Mouse (Mus musculus) neural tube, embryonic 15.5 days (tissue): ENCODE measurements around the gene 9630041A04Rik. TPM values are rescaled to one million over a fixed set of nuclear protein-coding genes. Genes with fewer than 3 reads are reported as not detected.
A peak's percentile ranks its signal among the peaks of the same experiment; 100 is the strongest.

Source experiments
- ATAC-seq: fragments of 200-750 bp; cut with Nextera tagmentation; 2 replicates; pipeline ENCODE4 v1.8.0; 2017; ENCODE audit warnings: mild to moderate bottlenecking, moderate TSS enrichment, moderate library complexity; ENCODE audit not compliant: low FRiP score
- H3K27ac ChIP-seq: fragments of 300-500 bp; sonication (generic); replicated peaks from 2 replicates; pipeline ENCODE4 v1.5.1; 2015; ENCODE audit warnings: mild to moderate bottlenecking, inconsistent platforms
- H3K27me3 ChIP-seq: fragments of 300-500 bp; sonication (generic); replicated peaks from 2 replicates; pipeline ENCODE4 v1.6.1; 2015; ENCODE audit warnings: inconsistent platforms
- H3K36me3 ChIP-seq: fragments of 300-500 bp; sonication (generic); 2 replicates; pipeline ENCODE4 v1.6.1; 2015; ENCODE audit warnings: inconsistent platforms
- H3K4me1 ChIP-seq: fragments of 300-500 bp; sonication (generic); 2 replicates; pipeline ENCODE4 v1.6.1; 2015; ENCODE audit warnings: inconsistent platforms
- H3K4me2 ChIP-seq: fragments of 300-500 bp; sonication (generic); 2 replicates; pipeline ENCODE4 v1.6.1; 2015; ENCODE audit warnings: inconsistent platforms, mild to moderate bottlenecking, moderate library complexity
- H3K4me3 ChIP-seq: fragments of 300-500 bp; sonication (generic); replicated peaks from 2 replicates; pipeline ENCODE4 v1.5.1; 2015; ENCODE audit warnings: mild to moderate bottlenecking, inconsistent platforms
- H3K9ac ChIP-seq: fragments of 300-500 bp; sonication (generic); replicated peaks from 2 replicates; pipeline ENCODE4 v1.6.1; 2015; ENCODE audit warnings: mild to moderate bottlenecking, inconsistent platforms
- H3K9me3 ChIP-seq: fragments of 300-500 bp; sonication (generic); replicated peaks from 2 replicates; pipeline ENCODE4 v1.6.1; 2016; ENCODE audit warnings: inconsistent platforms
- WGBS: fragments of 180-500 bp; shearing (Covaris S2); methylation state at CpG from one replicate; pipeline ENCODE4 v1.1.7; 2015; ENCODE audit warnings: mixed read lengths; 5-methylcytosine and 5-hydroxymethylcytosine counted together
- polyA plus RNA-seq: library from polyadenylated mRNA; unstranded; fragments of >200 nt; fragmentation: Nextera tagmentation; extraction: Ambion mirVana; gene quantifications from 2 replicates; pipeline ENCODE4 v1.2.1, GENCODE M21; 2015

The 9630041A04Rik gene
- polyA plus RNA-seq, 1 experiment from 2014 or later: 0.60 TPM

DNA sequence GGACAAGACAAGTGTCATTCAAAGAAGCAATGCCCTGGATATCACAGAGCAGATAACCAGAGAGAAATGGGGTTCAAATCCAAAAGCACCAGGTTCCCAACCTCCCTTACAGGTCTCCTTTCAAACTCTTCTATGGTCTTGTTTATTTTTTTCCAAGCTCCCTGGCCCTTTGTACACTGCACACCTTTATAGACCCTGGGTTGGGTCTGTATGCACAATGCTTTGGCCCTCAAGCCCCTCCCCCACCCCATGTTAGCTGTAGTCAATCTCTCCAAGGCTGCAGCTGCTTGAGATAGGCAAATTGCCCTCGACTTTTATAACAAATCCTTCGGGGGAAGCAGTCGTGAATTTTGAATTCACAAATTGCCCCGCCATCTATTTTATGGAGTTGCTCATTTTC lies 63.2 kb downstream of the 9630041A04Rik start:
- no peak overlapping the region for H3K27ac ChIP-seq
- H3K9ac ChIP-seq: no peak overlapping the region
- WGBS: 36% methylated on average over 4 of the region's 4 CpGs
- no peak overlapping the region for H3K4me3 ChIP-seq
- no peaks in the 10 kb centered on the region for H3K27me3 ChIP-seq
- no peaks in the 10 kb centered on the region for H3K9me3 ChIP-seq
- H3K4me1 ChIP-seq: no peaks in the 10 kb centered on the region
- no peak for ATAC-seq
- no peaks in the 10 kb centered on the region for H3K36me3 ChIP-seq
- no peak overlapping the region for H3K4me2 ChIP-seq

- Histone ChIP-seq H3K4me1 (peaks cover 7% of the 10 kb centered on the region; the same call in 1 of the 2 replicates), H3K27ac (no peak overlapping the region), H3K27me3 (no peaks in the 10 kb centered on the region), H3K4me2 (no peak overlapping the region), H3K9me3 (no peaks in the 10 kb centered on the region), H3K4me3 (no peak overlapping the region), H3K9ac (no peak overlapping the region), H3K36me3 (no peaks in the 10 kb centered on the region)
- no peak for ATAC-seq
- 49% methylated on average over 8 of the region's 8 CpGs for WGBS
Measured at GRCm38 (mm10) chr9:101933946-101934573, 72.4 kb downstream of the 9630041A04Rik start.

DNA sequence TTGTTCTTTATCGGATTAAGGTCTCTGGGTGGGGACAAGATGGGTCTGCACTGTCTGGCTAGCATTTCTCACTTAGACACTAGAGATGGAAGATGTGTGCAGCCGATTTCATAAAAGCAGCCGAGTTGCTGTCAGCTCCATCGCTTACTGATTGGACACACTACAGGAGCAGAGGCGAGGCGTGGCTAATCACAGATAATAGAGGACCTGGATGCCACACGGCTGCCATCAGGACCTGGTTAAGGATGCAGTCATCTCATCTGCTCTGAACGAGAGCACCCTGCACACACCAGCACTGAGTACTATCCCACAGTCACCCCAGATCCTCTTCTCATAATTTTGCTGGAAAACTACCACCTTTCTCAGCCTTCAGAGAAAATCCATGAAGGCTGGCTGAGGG lies 73.2 kb downstream of the 9630041A04Rik start:
- no peak for ATAC-seq
- Histone ChIP-seq H3K4me2 (no peak overlapping the region), H3K27ac (no peak overlapping the region), H3K4me1 (peaks cover 9% of the 10 kb centered on the region; the same call in 1 of the 2 replicates), H3K27me3 (no peaks in the 10 kb centered on the region), H3K36me3 (0 out of 2 replicates have a peak, but pooled peaks cover 2% of the 10 kb centered on the region), H3K9me3 (no peaks in the 10 kb centered on the region), H3K9ac (no peak overlapping the region), H3K4me3 (no peak overlapping the region)
- 37% methylated on average over 8 of the region's 8 CpGs for WGBS

DNA sequence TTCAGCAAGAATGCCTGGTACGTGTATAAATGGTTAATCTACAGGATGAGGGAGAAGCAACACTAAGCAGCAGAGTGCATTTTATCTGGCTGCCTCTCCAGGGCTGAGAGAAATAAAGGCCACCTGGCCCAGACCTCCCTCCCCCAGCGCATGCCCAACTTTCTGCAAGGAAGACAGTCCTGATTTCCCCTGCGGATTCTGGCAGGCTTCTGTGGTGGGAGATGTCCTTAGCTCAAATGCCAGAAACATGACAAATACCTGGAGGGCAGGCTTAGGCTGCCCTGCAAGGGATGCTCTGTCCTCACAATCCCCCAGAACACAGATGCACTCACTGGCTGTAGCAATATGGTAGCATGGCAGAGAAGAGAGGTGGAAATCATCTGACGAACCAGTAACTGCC lies 76.4 kb downstream of the 9630041A04Rik start:
- ATAC-seq: no peak
- Histone ChIP-seq H3K27me3 (no peaks in the 10 kb centered on the region), H3K4me1 (peaks cover 19% of the 10 kb centered on the region)

DNA sequence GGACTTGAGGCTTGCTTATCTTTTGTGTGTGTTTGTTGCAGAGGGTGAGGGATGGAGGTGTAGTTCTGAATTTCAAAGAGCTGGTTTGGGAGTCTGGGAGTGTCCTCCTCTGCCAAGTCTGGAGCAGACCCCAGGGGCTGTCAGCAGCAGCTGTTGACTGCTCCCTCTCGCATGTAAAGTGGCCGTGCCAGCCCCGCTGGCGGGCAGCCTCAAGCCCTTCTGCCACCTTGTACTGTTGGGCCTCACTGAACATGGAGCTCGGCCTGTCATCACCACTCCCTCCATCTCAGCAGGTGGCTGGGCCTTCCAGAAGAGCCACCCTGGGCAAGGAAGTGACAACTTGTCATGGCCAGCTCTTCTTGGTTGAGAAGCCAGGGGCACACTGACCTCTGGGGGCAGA lies 77.4 kb downstream of the 9630041A04Rik start:
- H3K4me2 ChIP-seq: no peak overlapping the region
- peaks cover 26% of the 10 kb centered on the region for H3K4me1 ChIP-seq
- H3K27ac ChIP-seq: no peak overlapping the region
- H3K27me3 ChIP-seq: no peaks in the 10 kb centered on the region
- H3K36me3 ChIP-seq: 0 out of 2 replicates have a peak, but pooled peaks cover 2% of the 10 kb centered on the region
- 0 out of 2 replicates have a peak, but pooled peaks have one; percentile 41 for ATAC-seq
- 40% methylated on average over 5 of the region's 5 CpGs for WGBS
- no peaks in the 10 kb centered on the region for H3K9me3 ChIP-seq
- no peak overlapping the region for H3K9ac ChIP-seq
- H3K4me3 ChIP-seq: no peak overlapping the region

More for the DNA sequence above, 76.4 kb downstream of the 9630041A04Rik start:
- Histone ChIP-seq H3K36me3 (0 out of 2 replicates have a peak, but pooled peaks cover 2% of the 10 kb centered on the region), H3K27ac (no peak overlapping the region), H3K9me3 (no peaks in the 10 kb centered on the region), H3K4me3 (no peak overlapping the region), H3K4me2 (no peak overlapping the region), H3K9ac (no peak overlapping the region)
- WGBS: 79% methylated on average over 4 of the region's 4 CpGs

GRCm38 (mm10) chr9:101940182-101940581 lies 78.5 kb downstream of the 9630041A04Rik start:
- Histone ChIP-seq H3K4me1 (peaks cover 25% of the 10 kb centered on the region), H3K27ac (no peak overlapping the region), H3K9me3 (no peaks in the 10 kb centered on the region), H3K4me3 (no peak overlapping the region), H3K9ac (no peak overlapping the region), H3K27me3 (no peaks in the 10 kb centered on the region), H3K36me3 (0 out of 2 replicates have a peak, but pooled peaks cover 2% of the 10 kb centered on the region), H3K4me2 (no peak overlapping the region)
- WGBS: 81% methylated on average over 3 of the region's 3 CpGs
- ATAC-seq: no peak

GRCm38 (mm10) chr9:101942058-101942669 lies 80.5 kb downstream of the 9630041A04Rik start:
- H3K27ac ChIP-seq: no peak overlapping the region

GRCm38 (mm10) chr9:101945326-101945725 lies 83.7 kb downstream of the 9630041A04Rik start:
- Histone ChIP-seq H3K4me1 (peaks cover 30% of the 10 kb centered on the region), H3K27ac (no peak overlapping the region), H3K27me3 (no peaks in the 10 kb centered on the region), H3K9me3 (no peaks in the 10 kb centered on the region), H3K9ac (no peak overlapping the region), H3K36me3 (no peaks in the 10 kb centered on the region), H3K4me3 (no peak overlapping the region), H3K4me2 (no peak overlapping the region)
- ATAC-seq: no peak
- WGBS: 20% methylated on average over 7 of the region's 7 CpGs

More at GRCm38 (mm10) chr9:101942058-101942669, 80.5 kb downstream of the 9630041A04Rik start:
- Histone ChIP-seq H3K36me3 (0 out of 2 replicates have a peak, but pooled peaks cover 2% of the 10 kb centered on the region), H3K4me2 (no peak overlapping the region), H3K27me3 (no peaks in the 10 kb centered on the region), H3K9me3 (no peaks in the 10 kb centered on the region), H3K4me3 (no peak overlapping the region), H3K9ac (no peak overlapping the region), H3K4me1 (peaks cover 29% of the 10 kb centered on the region)
- no peak for ATAC-seq
- 84% methylated on average over 9 of the region's 9 CpGs for WGBS

DNA sequence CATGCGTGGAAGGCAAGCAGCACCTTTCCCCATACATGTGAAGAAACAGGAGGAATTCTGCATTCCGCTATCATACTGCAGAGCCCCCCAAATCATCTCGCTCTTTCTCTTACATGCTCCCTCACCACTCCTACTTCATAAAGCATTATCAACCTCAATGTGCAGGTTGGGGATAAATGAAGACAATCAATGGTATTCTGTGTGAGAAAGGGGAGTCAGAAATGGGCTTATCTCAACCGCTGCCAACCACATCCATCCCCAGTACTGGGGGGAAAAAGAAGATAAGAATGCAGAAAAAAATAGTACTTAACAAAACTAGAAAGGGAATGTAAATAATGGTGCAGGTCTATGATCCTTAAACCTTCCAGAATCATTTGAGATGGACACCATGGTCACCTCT lies 84.2 kb downstream of the 9630041A04Rik start:
- H3K9ac ChIP-seq: no peak overlapping the region
- no peaks in the 10 kb centered on the region for H3K27me3 ChIP-seq
- peaks cover 30% of the 10 kb centered on the region for H3K4me1 ChIP-seq
- H3K9me3 ChIP-seq: no peaks in the 10 kb centered on the region
- ATAC-seq: no peak
- 88% methylated on average over 4 of the region's 4 CpGs for WGBS
- no peak overlapping the region for H3K4me2 ChIP-seq
- H3K36me3 ChIP-seq: no peaks in the 10 kb centered on the region
- no peak overlapping the region for H3K27ac ChIP-seq
- no peak overlapping the region for H3K4me3 ChIP-seq

DNA sequence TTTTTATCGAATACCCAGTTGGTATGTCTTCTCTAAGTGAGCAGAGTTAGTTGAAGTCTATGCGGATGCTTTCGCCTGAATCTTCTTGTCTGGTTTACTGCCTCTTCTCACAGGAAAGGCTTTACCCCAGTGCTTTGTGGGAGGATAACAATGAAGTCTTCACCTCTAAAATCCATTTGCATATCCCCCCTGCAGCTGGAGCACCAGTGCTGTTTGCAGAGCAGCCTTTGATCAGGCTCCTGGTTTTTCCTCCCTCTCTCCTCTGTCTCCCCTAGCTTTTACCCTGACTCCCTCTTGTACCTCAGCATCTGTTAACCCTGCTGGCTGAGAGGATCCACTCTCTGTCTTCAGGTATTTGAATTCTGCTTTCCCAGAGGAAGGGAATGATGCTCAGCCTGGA lies 88.5 kb downstream of the 9630041A04Rik start:
- Histone ChIP-seq H3K4me3 (no peak overlapping the region), H3K27me3 (no peaks in the 10 kb centered on the region), H3K27ac (no peak overlapping the region), H3K36me3 (no peaks in the 10 kb centered on the region), H3K9ac (no peak overlapping the region), H3K4me1 (peaks cover 10% of the 10 kb centered on the region), H3K4me2 (no peak overlapping the region), H3K9me3 (no peaks in the 10 kb centered on the region)
- ATAC-seq: no peak
- 14% methylated on average over 3 of the region's 3 CpGs for WGBS

GRCm38 (mm10) chr9:101954529-101954928 lies 92.9 kb downstream of the 9630041A04Rik start:
- peaks cover 5% of the 10 kb centered on the region; the same call in 1 of the 2 replicates for H3K4me1 ChIP-seq
- no peak overlapping the region for H3K9ac ChIP-seq
- WGBS: 91% methylated on average over 4 of the region's 4 CpGs
- H3K4me2 ChIP-seq: no peak overlapping the region
- H3K4me3 ChIP-seq: no peak overlapping the region
- H3K36me3 ChIP-seq: no peaks in the 10 kb centered on the region
- no peak for ATAC-seq
- no peaks in the 10 kb centered on the region for H3K9me3 ChIP-seq
- H3K27ac ChIP-seq: no peak overlapping the region
- H3K27me3 ChIP-seq: no peaks in the 10 kb centered on the region

GRCm38 (mm10) chr9:101956228-101956627 lies 94.6 kb downstream of the 9630041A04Rik start:
- H3K27ac ChIP-seq: no peak overlapping the region
- H3K4me1 ChIP-seq: no peaks in the 10 kb centered on the region

More at GRCm38 (mm10) chr9:101956228-101956627, 94.6 kb downstream of the 9630041A04Rik start:
- no peak overlapping the region for H3K9ac ChIP-seq
- ATAC-seq: no peak
- no peaks in the 10 kb centered on the region for H3K27me3 ChIP-seq
- H3K4me2 ChIP-seq: no peak overlapping the region
- no peaks in the 10 kb centered on the region for H3K9me3 ChIP-seq
- WGBS: 39% methylated on average over 4 of the region's 4 CpGs
- H3K36me3 ChIP-seq: no peaks in the 10 kb centered on the region
- no peak overlapping the region for H3K4me3 ChIP-seq
